Mouse (Mus musculus) lung, adult 2 months (tissue): ENCODE results near the gene Sbno2. TPM values are rescaled to one million over a fixed set of nuclear protein-coding genes. Genes with fewer than 3 reads are reported as not detected.

ENCODE experiments used
- DNase-seq: peaks from one replicate; pipeline ENCODE4 v3.0.0; 2022
- H3K4me1 ChIP-seq: fragments of 200-500 bp; 2 replicates; pipeline ENCODE4 v1.6.1; 2011; ENCODE audit warnings: low read length; ENCODE audit not compliant: control insufficient read depth, insufficient read depth
- H3K4me3 ChIP-seq: fragments of 200-500 bp; replicated peaks from 2 replicates; pipeline ENCODE3; 2011; ENCODE audit warnings: low read depth, mild to moderate bottlenecking, control low read depth, low read length; ENCODE audit errors: extremely low read depth
- CTCF ChIP-seq: fragments of 200-500 bp; IDR thresholded peaks from 2 replicates; pipeline ENCODE4 v1.5.1; 2011; ENCODE audit warnings: mild to moderate bottlenecking, low read length, control low read depth; ENCODE audit not compliant: insufficient read depth
- POLR2A ChIP-seq: fragments of 200-500 bp; IDR thresholded peaks from 2 replicates; pipeline ENCODE4 v1.6.1; 2011; ENCODE audit warnings: low read depth, mild to moderate bottlenecking, control low read depth, low read length, borderline replicate concordance; ENCODE audit errors: extremely low read depth
- WGBS: fragments of 180-500 bp; shearing (Covaris S2); methylation state at CpG from one replicate; pipeline ENCODE4 v1.1.7; 2018; 5-methylcytosine and 5-hydroxymethylcytosine counted together
- polyA plus RNA-seq: library from polyadenylated mRNA; depleted of rRNA; stranded (reverse); fragments of >200 nt; gene quantifications from 2 replicates; pipeline ENCODE4 v1.2.3, GENCODE M21; 2012; rRNA removed

Sbno2 gene
- polyA plus RNA-seq, 1 experiment, result 85.8 TPM

DNA sequence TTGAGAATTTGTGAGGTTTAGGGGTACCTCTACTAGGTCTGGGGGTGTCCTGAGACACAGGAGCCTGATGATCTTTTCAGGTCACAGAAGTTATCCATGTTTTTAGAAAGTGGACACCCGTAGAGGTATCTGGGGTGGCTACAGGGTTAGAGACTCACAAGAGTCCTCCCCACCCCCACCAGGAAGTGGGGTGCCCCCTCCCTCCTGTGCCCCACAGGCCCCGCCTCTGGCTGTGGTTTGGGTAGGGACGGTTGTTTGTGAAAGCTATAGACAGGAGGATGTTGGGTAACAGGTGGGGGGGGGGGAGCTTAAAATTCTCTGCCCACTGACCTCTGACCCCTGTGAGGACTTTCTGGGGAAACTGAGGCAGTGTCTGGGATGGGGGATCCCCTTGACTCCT, 88.0 kb downstream of the Sbno2 start:
- DNase-seq, result peak; percentile 40
- no peak for TF ChIP-seq POLR2A
- no peak for TF ChIP-seq CTCF
- Histone ChIP-seq H3K4me3 (peak overlapping the region; percentile 60), H3K4me1 (peaks cover 17% of the 10 kb centered on the region)
- 28% methylated on average over 3 of the region's 3 CpGs for WGBS

DNA sequence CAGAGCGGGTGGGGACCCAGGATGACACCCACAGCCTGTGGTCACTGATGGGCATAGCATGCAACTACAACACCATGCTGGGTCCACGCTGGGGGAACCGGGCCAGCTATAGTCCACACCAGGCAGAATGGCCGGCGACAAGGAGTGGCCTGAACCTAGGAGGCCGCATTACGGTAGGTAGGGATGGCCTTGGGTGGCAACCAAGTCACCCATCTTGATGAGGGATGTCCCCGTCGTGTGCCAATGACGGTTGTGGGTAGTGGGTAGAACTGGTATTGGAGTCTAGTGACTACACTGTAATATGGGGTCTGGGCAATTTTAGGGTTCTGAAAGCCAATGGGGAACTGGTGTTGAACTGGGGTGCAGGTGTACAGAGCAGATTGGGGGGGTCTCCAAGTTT, 88.4 kb downstream of the Sbno2 start:
- H3K4me3 ChIP-seq, result peak overlapping the region; percentile 60
- TF ChIP-seq CTCF (no peak), POLR2A (no peak)
- no peak for DNase-seq
- 77% methylated on average over 10 of the region's 10 CpGs for WGBS
- H3K4me1 ChIP-seq, result peaks cover 17% of the 10 kb centered on the region

GRCm38 (mm10) chr10:80016511-80016910, 88.9 kb downstream of the Sbno2 start, which contains the start of gene Arhgap45:
Gene Arhgap45 (plus strand): TSS chr10:80016653.
- H3K4me3 ChIP-seq, result peak within 1 kb of the TSS; percentile 60
- peaks cover 17% of the 10 kb centered on the region for H3K4me1 ChIP-seq
- peak; percentile 56 for DNase-seq
- 63% methylated on average over 11 of the region's 11 CpGs for WGBS
- no peak for TF ChIP-seq CTCF
- TF ChIP-seq POLR2A, result peak; percentile 42; the same call in 1 of the 2 replicates

DNA sequence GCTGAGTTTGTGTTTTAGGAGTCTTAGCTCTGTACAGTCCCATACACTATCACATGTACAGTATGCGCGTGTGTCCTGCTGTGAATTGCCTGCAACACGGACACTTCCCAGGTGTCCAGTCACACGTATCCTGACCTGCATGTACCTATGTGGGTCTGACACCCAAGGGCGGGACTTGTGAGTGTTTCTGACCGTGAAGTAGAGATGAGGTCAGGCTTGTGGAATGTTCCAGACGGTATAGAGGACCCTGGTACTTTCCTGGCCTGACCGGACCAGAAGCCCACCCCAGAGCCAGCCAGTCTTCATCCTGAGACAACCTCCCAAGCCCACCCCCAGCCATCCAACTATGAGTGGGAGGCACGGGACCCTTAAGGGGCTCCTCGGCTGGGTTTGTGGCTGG, 89.8 kb downstream of the Sbno2 start:
- peak overlapping the region; percentile 47 for H3K4me3 ChIP-seq
- WGBS, result 65% methylated on average over 10 of the region's 10 CpGs

GRCm38 (mm10) chr10:80014484-80015290, 90.7 kb downstream of the Sbno2 start:
- Histone ChIP-seq H3K4me3 (no peak overlapping the region), H3K4me1 (peaks cover 17% of the 10 kb centered on the region)
- DNase-seq, result peak; percentile 63
- WGBS, result 52% methylated on average over 28 of the region's 28 CpGs
- no peak for TF ChIP-seq POLR2A
- TF ChIP-seq CTCF, result 0 out of 2 replicates have a peak, but pooled peaks have one; percentile 10

More for the DNA sequence above, 89.8 kb downstream of the Sbno2 start:
- peak; percentile 73 for DNase-seq
- TF ChIP-seq CTCF (no peak), POLR2A (peak; percentile 54; the same call in 1 of the 2 replicates)
- peaks cover 17% of the 10 kb centered on the region for H3K4me1 ChIP-seq

- Histone ChIP-seq H3K4me3 (no peak overlapping the region), H3K4me1 (peaks cover 9% of the 10 kb centered on the region)
- WGBS, result 78% methylated on average over 25 of the region's 25 CpGs
- no peak for TF ChIP-seq POLR2A
- TF ChIP-seq CTCF, result no peak
- DNase-seq, result no peak
Measured at GRCm38 (mm10) chr10:80013609-80014008, 91.8 kb downstream of the Sbno2 start.

DNA sequence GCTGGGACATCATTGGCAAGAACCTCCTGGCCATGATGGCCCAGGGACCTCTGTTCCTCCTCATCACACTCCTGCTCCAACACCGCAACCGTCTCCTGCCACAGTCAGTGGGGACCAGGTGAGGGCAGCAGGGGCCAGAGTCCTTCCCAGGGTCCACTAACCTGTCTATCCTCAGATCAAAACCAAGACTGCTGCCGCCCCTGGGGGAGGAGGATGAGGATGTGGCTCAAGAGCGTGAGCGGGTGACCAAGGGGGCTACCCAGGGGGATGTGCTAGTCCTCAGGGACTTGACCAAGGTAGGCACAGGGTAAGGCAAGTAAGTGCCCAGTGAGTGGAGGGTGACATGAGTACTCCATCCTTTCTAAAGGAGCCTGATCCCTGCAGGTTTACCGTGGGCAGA, 93.6 kb downstream of the Sbno2 start:
- Histone ChIP-seq H3K4me1 (peaks cover 5% of the 10 kb centered on the region), H3K4me3 (no peak overlapping the region)
- DNase-seq, result no peak
- no peak for TF ChIP-seq POLR2A
- no peak for TF ChIP-seq CTCF
- 90% methylated on average over 6 of the region's 6 CpGs for WGBS

Other genes starting within 250 kb of the Sbno2 start
- gene Prtn3, start 231.1 kb downstream of the Sbno2 start, polyA plus RNA-seq, result 3.6 and 5.0 TPM in 2 replicates
- 8.4 and 8.9 TPM in 2 replicates for gene Plppr3, start 230.9 kb downstream of the Sbno2 start, polyA plus RNA-seq
- gene Elane, start 219.3 kb downstream of the Sbno2 start, polyA plus RNA-seq, result 0.11 and 0.85 TPM in 2 replicates
- 297 and 1,797 TPM in 2 replicates for gene Cfd, start 214.7 kb downstream of the Sbno2 start, polyA plus RNA-seq
- 76.2 and 79.1 TPM in 2 replicates for gene Med16, start 196.6 kb downstream of the Sbno2 start, polyA plus RNA-seq
- not detected in 2 replicates for gene Gm26602, start 194.7 kb downstream of the Sbno2 start, polyA plus RNA-seq
- 20.9 and 24.4 TPM in 2 replicates for gene Kiss1r, start 188.6 kb downstream of the Sbno2 start, polyA plus RNA-seq
- 129 and 162 TPM in 2 replicates for gene R3hdm4, start 184.4 kb downstream of the Sbno2 start, polyA plus RNA-seq
- 7.8 and 8.6 TPM in 2 replicates for gene Arid3a, start 178.5 kb downstream of the Sbno2 start, polyA plus RNA-seq
- 33.5 and 35.5 TPM in 2 replicates for gene Wdr18, start 145.4 kb downstream of the Sbno2 start, polyA plus RNA-seq
- 0.33 TPM in 1 of 2 replicates, not detected in the other for gene Grin3b, start 134.9 kb downstream of the Sbno2 start, polyA plus RNA-seq
- 294 and 318 TPM in 2 replicates for gene Tmem259, start 121.2 kb downstream of the Sbno2 start, polyA plus RNA-seq
- gene Cnn2, start 117.0 kb downstream of the Sbno2 start, polyA plus RNA-seq, result 387 and 395 TPM in 2 replicates
- gene Abca7, start 109.1 kb downstream of the Sbno2 start, polyA plus RNA-seq, result 31.4 and 38.2 TPM in 2 replicates
- 102 and 103 TPM in 2 replicates for gene Arhgap45, start 88.9 kb downstream of the Sbno2 start, polyA plus RNA-seq
- gene Polr2e, start 65.8 kb downstream of the Sbno2 start, polyA plus RNA-seq, result 199 and 208 TPM in 2 replicates
- gene Gpx4, start 58.4 kb downstream of the Sbno2 start, polyA plus RNA-seq, result 581 and 623 TPM in 2 replicates
- gene Stk11, start 10.2 kb upstream of the Sbno2 start, polyA plus RNA-seq, result 161 and 168 TPM in 2 replicates
- 709 and 1,054 TPM in 2 replicates for gene Atp5d, start 33.1 kb upstream of the Sbno2 start, polyA plus RNA-seq
- gene Cbarp, start 35.3 kb upstream of the Sbno2 start, polyA plus RNA-seq, result 29.9 and 31.5 TPM in 2 replicates
- 110 and 150 TPM in 2 replicates for gene Midn, start 42.7 kb upstream of the Sbno2 start, polyA plus RNA-seq
- 162 and 200 TPM in 2 replicates for gene Cirbp, start 60.4 kb upstream of the Sbno2 start, polyA plus RNA-seq
- 11.2 and 14.0 TPM in 2 replicates for gene 1600002K03Rik, start 67.4 kb upstream of the Sbno2 start, polyA plus RNA-seq
- gene Efna2, start 73.9 kb upstream of the Sbno2 start, polyA plus RNA-seq, result 3.6 and 4.7 TPM in 2 replicates
- gene Mum1, start 120.9 kb upstream of the Sbno2 start, polyA plus RNA-seq, result 39.6 and 42.0 TPM in 2 replicates
- 421 and 497 TPM in 2 replicates for gene Ndufs7, start 143.6 kb upstream of the Sbno2 start, polyA plus RNA-seq
- 26.4 and 29.7 TPM in 2 replicates for gene Gamt, start 155.4 kb upstream of the Sbno2 start, polyA plus RNA-seq
- gene Dazap1, start 155.9 kb upstream of the Sbno2 start, polyA plus RNA-seq, result 65.9 and 68.5 TPM in 2 replicates
- 1,318 and 1,397 TPM in 2 replicates for gene Rps15, start 186.9 kb upstream of the Sbno2 start, polyA plus RNA-seq
- gene Apc2, start 190.4 kb upstream of the Sbno2 start, polyA plus RNA-seq, result 3.8 and 4.1 TPM in 2 replicates
- gene 2310011J03Rik, start 215.0 kb upstream of the Sbno2 start, polyA plus RNA-seq, result 58.4 and 62.4 TPM in 2 replicates
- 9.8 and 10.4 TPM in 2 replicates for gene Pcsk4, start 223.9 kb upstream of the Sbno2 start, polyA plus RNA-seq
- gene Reep6, start 224.4 kb upstream of the Sbno2 start, polyA plus RNA-seq, result 23.7 and 26.8 TPM in 2 replicates
- gene Adamtsl5, start 242.8 kb upstream of the Sbno2 start, polyA plus RNA-seq, result 87.6 and 89.2 TPM in 2 replicates